Mouse (Mus musculus) embryonic facial prominence, embryonic 13.5 days (tissue): ENCODE data around the gene Nrxn2. TPM values are rescaled to one million over a fixed set of nuclear protein-coding genes. Genes with fewer than 3 reads are reported as not detected.

Experiments used
- microRNA-seq: library from miRNA; unstranded; fragments of <30 nt; microRNA quantifications from one replicate; pipeline ENCODE4, GENCODE M21; 2016
- polyA plus RNA-seq: library from polyadenylated mRNA; unstranded; fragments of >200 nt; fragmentation: Nextera tagmentation; extraction: Ambion mirVana; gene quantifications from 2 replicates; pipeline ENCODE4 v1.2.1, GENCODE M21; 2015

Nrxn2 gene
- polyA plus RNA-seq, 1 experiment from 2014 or later, result 2.0 TPM

Small RNA genes within 50 kb of the gene (microRNA-seq; reads per million reads assigned to microRNA genes)
- not detected for gene Gm26460

Other genes with a start within 250 kb of the Nrxn2 start
- gene Majin, start 234.3 kb upstream of the Nrxn2 start, polyA plus RNA-seq, result not detected in 2 replicates
- gene Gpha2, start 192.4 kb upstream of the Nrxn2 start, polyA plus RNA-seq, result 3.3 and 3.8 TPM in 2 replicates
- gene Ppp2r5b, start 182.9 kb upstream of the Nrxn2 start, polyA plus RNA-seq, result 26.6 and 27.9 TPM in 2 replicates
- gene Atg2a, start 177.1 kb upstream of the Nrxn2 start, polyA plus RNA-seq, result 10.3 and 10.5 TPM in 2 replicates
- 64.7 and 68.9 TPM in 2 replicates for gene Ehd1, start 142.0 kb upstream of the Nrxn2 start, polyA plus RNA-seq
- gene Cdc42bpg, start 112.3 kb upstream of the Nrxn2 start, polyA plus RNA-seq, result 0.91 and 0.92 TPM in 2 replicates
- 91.6 and 92.4 TPM in 2 replicates for gene Men1, start 83.8 kb upstream of the Nrxn2 start, polyA plus RNA-seq
- 13.8 and 15.3 TPM in 2 replicates for gene Map4k2, start 77.6 kb upstream of the Nrxn2 start, polyA plus RNA-seq
- gene Sf1, start 55.0 kb upstream of the Nrxn2 start, polyA plus RNA-seq, result 137 and 151 TPM in 2 replicates
- 3.7 and 5.4 TPM in 2 replicates for gene Pygm, start 34.3 kb upstream of the Nrxn2 start, polyA plus RNA-seq
- gene Rasgrp2, start 19.4 kb upstream of the Nrxn2 start, polyA plus RNA-seq, result 32.0 and 36.1 TPM in 2 replicates
- not detected in 2 replicates for gene Slc22a12, start 124.3 kb downstream of the Nrxn2 start, polyA plus RNA-seq